ENCODE assay signal across 14 mouse cellular contexts in the genomic region with DNA sequence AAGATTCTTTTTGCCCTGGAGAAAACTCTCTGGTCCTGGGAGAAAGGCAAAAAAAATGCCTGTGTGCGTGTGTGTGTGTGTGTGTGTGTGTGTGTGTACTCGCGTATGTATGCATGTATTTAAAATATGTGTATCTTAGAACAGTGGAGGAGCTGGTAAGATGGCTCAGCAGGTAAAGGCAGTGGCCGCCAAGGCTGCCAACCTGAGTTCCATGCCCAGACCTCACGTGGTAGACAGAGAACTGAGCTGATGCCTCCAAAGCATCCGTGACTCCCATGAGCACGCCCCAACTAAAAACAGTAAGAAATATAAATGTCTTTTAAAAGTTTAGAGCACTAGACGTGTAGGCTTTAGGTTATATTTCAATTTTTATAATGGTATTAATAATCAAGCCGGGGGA.
"Had no signal": no experiment of that assay in that cellular context is flagged by ENCODE, and none has a peak within 500 bp of the region (broad histone marks: within the 10 kb centered on the region; RNA-seq: fewer than 3 reads in every experiment).

No protein-coding gene starts in this region.

- DNase-seq: cerebellum, adult 8-10 months; cerebellum, adult 9-10 months; cerebellum, adult 9-11 months; cerebellum, postnatal 10 days; embryo, embryonic 11 days; forebrain, postnatal 0 days; gastrocnemius, adult 2 months; gastrocnemius, postnatal 10 days; gastrocnemius, postnatal 14 days; gastrocnemius, postnatal 25 days; gastrocnemius, postnatal 36 days; heart, adult 11 months; heart, adult 18-20 months; heart, adult 2 months had no signal
